Comparison of ENCODE assay signal across 25 mouse cellular contexts in the genomic region with DNA sequence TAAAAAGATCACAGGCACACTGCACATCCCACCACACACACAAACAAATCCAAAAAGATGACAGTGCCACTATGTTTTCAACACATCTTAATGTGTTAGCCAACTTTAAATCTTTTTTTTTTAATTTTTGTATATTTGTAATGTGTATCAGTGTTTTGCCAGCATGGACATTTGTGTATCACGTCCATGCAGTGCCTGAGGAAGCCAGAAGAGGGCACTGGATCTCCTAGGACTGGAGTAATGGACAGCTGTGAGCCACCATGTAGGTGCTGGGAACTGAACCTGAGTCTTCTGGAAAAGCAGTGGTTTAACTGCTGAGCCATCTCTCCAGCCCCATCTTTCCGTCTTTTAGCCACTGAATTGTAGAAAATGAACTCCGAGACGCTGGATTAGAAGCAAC. TPM values are rescaled to one million over a fixed set of nuclear protein-coding genes. Genes with fewer than 3 reads are reported as not detected.
DNase-seq lines count a peak whose midpoint lies in the region; ATAC-seq and TF ChIP-seq lines count a peak whose summit lies in the region.
"Had no signal": no experiment of that assay in that cellular context is flagged by ENCODE, and none has a peak within 500 bp of the region (broad histone marks: within the 10 kb centered on the region; RNA-seq: fewer than 3 reads in every experiment).

No protein-coding gene starts in this region.

- H3K4me1 ChIP-seq in kidney, postnatal 0 days (replicated peaks; ENCODE audit: insufficient read depth, low read length), result no peaks in the 10 kb centered on the region
- no peaks in the 10 kb centered on the region for H3K4me1 ChIP-seq in kidney, embryonic 16.5 days (ENCODE audit: insufficient read depth, low read length)
- no peaks in the 10 kb centered on the region for H3K4me1 ChIP-seq in midbrain, postnatal 0 days (ENCODE audit: insufficient read depth, low read length)
- H3K4me1 ChIP-seq in midbrain, embryonic 14.5 days (ENCODE audit: control insufficient read depth, insufficient read depth, low read length), result no peaks in the 10 kb centered on the region
- no peaks in the 10 kb centered on the region for H3K4me1 ChIP-seq in stomach, postnatal 0 days (replicated peaks; ENCODE audit: control insufficient read depth, insufficient read depth)
- H3K4me1 ChIP-seq: embryonic facial prominence, embryonic 13.5 days; forebrain, embryonic 12.5 days; limb, embryonic 12.5 days had no signal

- TF ChIP-seq CTCF in kidney, postnatal 0 days (IDR thresholded peaks at IDR 0.05; ENCODE audit: low read depth), result peak; percentile 27; the same call in 1 of the 2 replicates
- TF ChIP-seq CTCF in midbrain, postnatal 0 days (IDR thresholded peaks at IDR 0.05), result 0 out of 2 replicates have a peak, but pooled peaks have one; percentile 18
- TF ChIP-seq CTCF in stomach, postnatal 0 days (IDR thresholded peaks at IDR 0.05; ENCODE audit: low read depth), result peak; percentile 31; the same call in 1 of the 2 replicates

- 96% methylated on average over 4 of the region's 4 CpGs for WGBS in kidney, postnatal 0 days
- whole genome bisulfite sequencing in kidney, embryonic 16.5 days, result 91% methylated on average over 4 of the region's 4 CpGs
- 94% methylated on average over 4 of the region's 4 CpGs for WGBS in midbrain, postnatal 0 days
- 95% methylated on average over 4 of the region's 4 CpGs for WGBS in midbrain, embryonic 14.5 days
- WGBS in stomach, postnatal 0 days, result 97% methylated on average over 4 of the region's 4 CpGs

- H3K9me3 ChIP-seq in kidney, postnatal 0 days (replicated peaks; ENCODE audit: low read length), result no peaks in the 10 kb centered on the region
- H3K9me3 ChIP-seq in kidney, embryonic 16.5 days (ENCODE audit: low read length), result no peaks in the 10 kb centered on the region
- no peaks in the 10 kb centered on the region for H3K9me3 ChIP-seq in midbrain, postnatal 0 days (ENCODE audit: low read length)
- H3K9me3 ChIP-seq in midbrain, embryonic 14.5 days (ENCODE audit: control insufficient read depth, low read length), result no peaks in the 10 kb centered on the region
- no peaks in the 10 kb centered on the region for H3K9me3 ChIP-seq in stomach, postnatal 0 days (ENCODE audit: control insufficient read depth, low read length)
- H3K9me3 ChIP-seq: embryonic facial prominence, embryonic 13.5 days; forebrain, embryonic 12.5 days had no signal

- H3K27ac ChIP-seq in kidney, postnatal 0 days, result no peak overlapping the region
- no peak overlapping the region for H3K27ac ChIP-seq in kidney, embryonic 16.5 days (ENCODE audit: low read length)
- no peak overlapping the region for H3K27ac ChIP-seq in midbrain, postnatal 0 days (ENCODE audit: low read depth, low read length)
- no peak overlapping the region for H3K27ac ChIP-seq in midbrain, embryonic 14.5 days (replicated peaks; ENCODE audit: low read depth, low read length)
- no peak overlapping the region for H3K27ac ChIP-seq in stomach, postnatal 0 days (replicated peaks)
- H3K27ac ChIP-seq: embryonic facial prominence, embryonic 13.5 days; forebrain, embryonic 12.5 days; hindbrain, postnatal 0 days; limb, embryonic 12.5 days had no signal

- no peak for DNase-seq in kidney, postnatal 0 days (ENCODE audit: low spot score)
- no peak for DNase-seq in midbrain, postnatal 0 days (ENCODE audit: low spot score)
- no peak for DNase-seq in midbrain, embryonic 14.5 days
- peak; percentile 8 for DNase-seq in NIH3T3 (ENCODE audit: low read depth)
- DNase-seq in stomach, postnatal 0 days (ENCODE audit: low spot score), result no peak
- no peak for DNase-seq in thymus, adult 18-20 months
- no peak for DNase-seq in kidney, postnatal 36 days
- DNase-seq: adrenal gland, postnatal 25 days; cerebellum, adult 11-12 months; cerebellum, postnatal 14 days; heart, postnatal 14 days; kidney, postnatal 10 days; layer of hippocampus, postnatal 36 days; lung, postnatal 14 days; right cerebral cortex, postnatal 14 days; thymus, postnatal 14 days had no signal

- no peaks in the 10 kb centered on the region for H3K27me3 ChIP-seq in kidney, postnatal 0 days (ENCODE audit: insufficient read depth, low read length)
- no peaks in the 10 kb centered on the region for H3K27me3 ChIP-seq in kidney, embryonic 16.5 days (ENCODE audit: insufficient read depth, low read length)
- H3K27me3 ChIP-seq in midbrain, postnatal 0 days (ENCODE audit: insufficient read depth, low read length), result no peaks in the 10 kb centered on the region
- H3K27me3 ChIP-seq in midbrain, embryonic 14.5 days (ENCODE audit: control insufficient read depth, insufficient read depth, low read length), result no peaks in the 10 kb centered on the region
- no peaks in the 10 kb centered on the region for H3K27me3 ChIP-seq in stomach, postnatal 0 days (ENCODE audit: control insufficient read depth, insufficient read depth, low read length)
- H3K27me3 ChIP-seq: embryonic facial prominence, embryonic 13.5 days; forebrain, embryonic 12.5 days; limb, embryonic 12.5 days had no signal

- H3K4me3 ChIP-seq in kidney, postnatal 0 days (replicated peaks; ENCODE audit: low read depth, low read length), result no peak overlapping the region
- no peak overlapping the region for H3K4me3 ChIP-seq in kidney, embryonic 16.5 days (ENCODE audit: low read length)
- H3K4me3 ChIP-seq in midbrain, postnatal 0 days (ENCODE audit: low read depth, low read length), result no peak overlapping the region
- H3K4me3 ChIP-seq in midbrain, embryonic 14.5 days (replicated peaks; ENCODE audit: low read depth, low read length), result no peak overlapping the region
- H3K4me3 ChIP-seq in stomach, postnatal 0 days (ENCODE audit: low read depth, low read length), result no peak overlapping the region
- H3K4me3 ChIP-seq: embryonic facial prominence, embryonic 13.5 days; erythroblast, embryonic 14.5 days; forebrain, embryonic 12.5 days; limb, embryonic 12.5 days had no signal

- no peak for TF ChIP-seq EP300 in stomach, postnatal 0 days (optimal IDR thresholded peaks at IDR 0.05)

- peaks cover 8% of the 10 kb centered on the region; the same call in 1 of the 2 replicates for H3K36me3 ChIP-seq in kidney, postnatal 0 days (ENCODE audit: insufficient read depth, low read length)
- peaks cover 9% of the 10 kb centered on the region; the same call in 1 of the 2 replicates for H3K36me3 ChIP-seq in kidney, embryonic 16.5 days (ENCODE audit: insufficient read depth, low read length)
- peaks cover 19% of the 10 kb centered on the region for H3K36me3 ChIP-seq in midbrain, postnatal 0 days (ENCODE audit: insufficient read depth, low read length)
- peaks cover 30% of the 10 kb centered on the region for H3K36me3 ChIP-seq in midbrain, embryonic 14.5 days (ENCODE audit: control insufficient read depth, insufficient read depth, low read length)
- H3K36me3 ChIP-seq in stomach, postnatal 0 days (ENCODE audit: control insufficient read depth, insufficient read depth, low read length), result no peaks in the 10 kb centered on the region; the same call in 1 of the 2 replicates

- no peak overlapping the region for H3K4me2 ChIP-seq in kidney, postnatal 0 days (ENCODE audit: low read length)
- no peak overlapping the region for H3K4me2 ChIP-seq in kidney, embryonic 16.5 days (replicated peaks; ENCODE audit: low read depth, low read length)
- H3K4me2 ChIP-seq in midbrain, postnatal 0 days (ENCODE audit: low read depth, low read length, poor library complexity, severe bottlenecking), result no peak overlapping the region
- no peak overlapping the region for H3K4me2 ChIP-seq in midbrain, embryonic 14.5 days (ENCODE audit: low read length)
- no peak overlapping the region for H3K4me2 ChIP-seq in stomach, postnatal 0 days (replicated peaks; ENCODE audit: low read depth)
- H3K4me2 ChIP-seq: embryonic facial prominence, embryonic 13.5 days; forebrain, embryonic 12.5 days; heart, embryonic 11.5 days; limb, embryonic 12.5 days; midbrain, embryonic 11.5 days had no signal

- ATAC-seq in kidney, postnatal 0 days (replicated peaks; ENCODE audit: low FRiP score, low read depth), result no peak
- ATAC-seq in kidney, embryonic 16.5 days (ENCODE audit: low FRiP score, low TSS enrichment), result no peak
- no peak for ATAC-seq in midbrain, postnatal 0 days (ENCODE audit: low FRiP score)
- ATAC-seq in midbrain, embryonic 14.5 days (ENCODE audit: low FRiP score, low TSS enrichment), result no peak
- ATAC-seq in stomach, postnatal 0 days (ENCODE audit: low FRiP score, low TSS enrichment), result no peak
- ATAC-seq: hindbrain, postnatal 0 days; intestine, postnatal 0 days had no signal

- no peak overlapping the region for H3K9ac ChIP-seq in kidney, postnatal 0 days (ENCODE audit: low read depth, low read length)
- no peak overlapping the region for H3K9ac ChIP-seq in kidney, embryonic 16.5 days (replicated peaks; ENCODE audit: low read length)
- no peak overlapping the region for H3K9ac ChIP-seq in midbrain, postnatal 0 days (replicated peaks; ENCODE audit: low read length, poor library complexity, severe bottlenecking)
- H3K9ac ChIP-seq in midbrain, embryonic 14.5 days (replicated peaks; ENCODE audit: low read length), result no peak overlapping the region
- H3K9ac ChIP-seq in stomach, postnatal 0 days (ENCODE audit: low read length), result no peak overlapping the region
- H3K9ac ChIP-seq: embryonic facial prominence, embryonic 13.5 days; forebrain, embryonic 12.5 days; limb, embryonic 12.5 days had no signal

RNA-seq across cellular contexts. Expression of a gene that starts 22.7 kb away (rescaled TPM):
- polyA plus RNA-seq in kidney, postnatal 0 days (2015; fragmentation: Nextera tagmentation; extraction: Ambion mirVana), result 21.8 and 23.5 TPM in 2 replicates
- 22.7 and 24.0 TPM in 2 replicates for polyA plus RNA-seq in kidney, embryonic 16.5 days (2015; fragmentation: Nextera tagmentation; extraction: Ambion mirVana)
- 8.9 and 20.6 TPM in 2 replicates for total RNA-seq in midbrain, postnatal 0 days (2014; rRNA removed)
- polyA plus RNA-seq in midbrain, postnatal 0 days (2015; fragmentation: Nextera tagmentation; extraction: Ambion mirVana), result 18.6 and 23.9 TPM in 2 replicates
- polyA plus RNA-seq in midbrain, embryonic 14.5 days (2014; fragmentation: Nextera tagmentation; extraction: Ambion mirVana), result 21.6 and 25.5 TPM in 2 replicates
- polyA plus RNA-seq in stomach, postnatal 0 days (2015; fragmentation: Nextera tagmentation; extraction: Ambion mirVana), result 12.2 and 12.5 TPM in 2 replicates

RNA-seq across cellular contexts. Expression of a gene that starts 46.7 kb away (rescaled TPM):
- polyA plus RNA-seq in kidney, postnatal 0 days (2015; fragmentation: Nextera tagmentation; extraction: Ambion mirVana), result 41.0 and 46.7 TPM in 2 replicates
- polyA plus RNA-seq in kidney, embryonic 16.5 days (2015; fragmentation: Nextera tagmentation; extraction: Ambion mirVana), result 54.1 and 55.3 TPM in 2 replicates
- total RNA-seq in midbrain, postnatal 0 days (2014; rRNA removed), result 32.2 and 40.6 TPM in 2 replicates
- polyA plus RNA-seq in midbrain, postnatal 0 days (2015; fragmentation: Nextera tagmentation; extraction: Ambion mirVana), result 108 and 118 TPM in 2 replicates
- 105 and 126 TPM in 2 replicates for polyA plus RNA-seq in midbrain, embryonic 14.5 days (2014; fragmentation: Nextera tagmentation; extraction: Ambion mirVana)
- 24.5 and 25.6 TPM in 2 replicates for polyA plus RNA-seq in stomach, postnatal 0 days (2015; fragmentation: Nextera tagmentation; extraction: Ambion mirVana)
